8 mouse cellular contexts compared by ENCODE assay signal in genomic region chr4:135306971-135307632, GRCm38 (mm10). TPM values are rescaled to one million over a fixed set of nuclear protein-coding genes. Genes with fewer than 3 reads are reported as not detected.
DNase-seq lines count a peak whose midpoint lies in the region; ATAC-seq and TF ChIP-seq lines count a peak whose summit lies in the region.

No protein-coding gene starts in this region.

- no peak for ATAC-seq in hindbrain, embryonic 14.5 days (ENCODE audit: low FRiP score)
- no peak for ATAC-seq in megakaryocyte-erythroid progenitor cell, adult 5-6 weeks (replicated peaks; ENCODE audit: low FRiP score, low TSS enrichment, poor library complexity, severe bottlenecking)
- ATAC-seq in frontal cortex, adult (ENCODE audit: low TSS enrichment), result no peak; the same call in 1 of the 2 replicates

- H3K9me3 ChIP-seq in hindbrain, embryonic 14.5 days (ENCODE audit: control insufficient read depth, low read length), result no peaks in the 10 kb centered on the region

- WGBS in hindbrain, embryonic 14.5 days, result 41% methylated on average over 17 of the region's 17 CpGs

- TF ChIP-seq POLR2A in cortical plate, adult 2 months (IDR thresholded peaks at IDR 0.05; ENCODE audit: extremely low read depth, insufficient read depth, low read length), result no peak

- no peaks in the 10 kb centered on the region for H3K27me3 ChIP-seq in hindbrain, embryonic 14.5 days (ENCODE audit: control insufficient read depth, insufficient read depth, low read length)

- H3K4me3 ChIP-seq in cortical plate, adult 2 months (ENCODE audit: insufficient read depth, low read length), result no peak overlapping the region
- H3K4me3 ChIP-seq in hindbrain, embryonic 14.5 days (replicated peaks; ENCODE audit: low read length), result no peak overlapping the region

- H3K9ac ChIP-seq in hindbrain, embryonic 14.5 days, result no peak overlapping the region; the same call in 1 of the 2 replicates

- no peaks in the 10 kb centered on the region for H3K36me3 ChIP-seq in hindbrain, embryonic 14.5 days (replicated peaks; ENCODE audit: control insufficient read depth, insufficient read depth)

- H3K4me1 ChIP-seq in cortical plate, adult 2 months (ENCODE audit: control insufficient read depth, insufficient read depth, low read length), result no peaks in the 10 kb centered on the region
- no peaks in the 10 kb centered on the region for H3K4me1 ChIP-seq in hindbrain, embryonic 14.5 days (replicated peaks; ENCODE audit: control insufficient read depth, insufficient read depth, low read length)

- peak; percentile 41 for DNase-seq in kidney, adult 18-20 months
- DNase-seq in kidney, adult 11 months, result no peak
- peak; percentile 30 for DNase-seq in hindbrain, embryonic 14.5 days (ENCODE audit: low spot score)
- peak; percentile 82 for DNase-seq in lung, postnatal 10 days
- no peak for DNase-seq in urinary bladder, postnatal 25 days (ENCODE audit: low spot score)

- TF ChIP-seq CTCF in cortical plate, adult 2 months (IDR thresholded peaks at IDR 0.05; ENCODE audit: extremely low read depth, insufficient read depth, low read length), result no peak

- peak overlapping the region; percentile 55; the same call in 1 of the 2 replicates for H3K27ac ChIP-seq in cortical plate, adult 2 months (ENCODE audit: insufficient read depth, low read length)
- H3K27ac ChIP-seq in hindbrain, embryonic 14.5 days, result 0 out of 2 replicates have a peak overlapping the region, but pooled peaks have one; percentile 34

- H3K4me2 ChIP-seq in hindbrain, embryonic 14.5 days (replicated peaks), result peak overlapping the region; percentile 26

RNA-seq across cellular contexts. Expression of gene Clic4, which starts 34.5 kb away (rescaled TPM):
- 54.0 and 65.8 TPM in 2 replicates for polyA plus RNA-seq in cortical plate, adult 2 months (2012; rRNA removed)
- polyA plus RNA-seq in hindbrain, embryonic 14.5 days (2014; fragmentation: Nextera tagmentation; extraction: Ambion mirVana), result 43.2 and 50.4 TPM in 2 replicates
- total RNA-seq in megakaryocyte-erythroid progenitor cell, adult 5-6 weeks (2014; fragmentation: Nextera tagmentation), result 77.8 and 83.9 TPM in 2 replicates
- total RNA-seq in megakaryocyte-erythroid progenitor cell, adult 5-6 weeks (2017), result 79.0 and 86.0 TPM in 2 replicates

RNA-seq across cellular contexts. Expression of gene Srrm1, which starts 46.0 kb away (rescaled TPM):
- 115 and 131 TPM in 2 replicates for polyA plus RNA-seq in cortical plate, adult 2 months (2012; rRNA removed)
- polyA plus RNA-seq in hindbrain, embryonic 14.5 days (2014; fragmentation: Nextera tagmentation; extraction: Ambion mirVana), result 137 and 146 TPM in 2 replicates
- total RNA-seq in megakaryocyte-erythroid progenitor cell, adult 5-6 weeks (2014; fragmentation: Nextera tagmentation), result 346 and 399 TPM in 2 replicates
- total RNA-seq in megakaryocyte-erythroid progenitor cell, adult 5-6 weeks (2017), result 181 and 189 TPM in 2 replicates

Comparison
In these comparisons a context has a peak if more than half of its experiments do, and no peak if none do; other contexts are left out.
1. DNase-seq: peak in kidney, adult 18-20 months (single experiment), hindbrain, embryonic 14.5 days (single experiment) and lung, postnatal 10 days (single experiment); none in kidney, adult 11 months (single experiment) and urinary bladder, postnatal 25 days (single experiment).